Mouse (Mus musculus): ENCODE data around the gene Pard3.

DNA sequence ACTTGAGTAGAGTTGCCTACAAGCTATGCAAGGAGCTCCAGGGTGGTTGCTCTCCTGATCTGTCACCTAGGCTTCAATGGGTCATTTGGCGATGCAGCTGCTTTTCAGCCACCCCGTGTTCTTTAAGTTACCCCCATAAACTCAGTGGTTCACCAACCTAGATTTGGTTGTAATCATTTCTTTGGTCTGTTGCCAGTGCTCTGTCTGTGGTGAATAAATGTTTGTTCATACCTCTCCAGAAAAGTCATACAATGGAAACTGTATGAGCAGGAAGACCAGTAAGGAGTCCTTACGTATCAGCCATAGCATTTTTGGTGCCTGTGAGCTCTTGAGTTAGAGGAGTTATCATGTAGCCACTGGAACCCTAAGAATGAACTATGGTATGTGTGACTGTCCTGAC is 17.6 kb downstream of the Pard3 start:
- TF ChIP-seq CTCF (conservative IDR thresholded peaks at IDR 0.05; ENCODE audit: insufficient read depth, insufficient read length, low read depth, low read length) = no peak
- TF ChIP-seq POLR2A (IDR thresholded peaks at IDR 0.05; ENCODE audit: low read depth, low read length) = no peak
